ENCODE assay signal across 23 mouse cellular contexts in genomic region chr2:66436286-66436685, GRCm38 (mm10). TPM values are rescaled to one million over a fixed set of nuclear protein-coding genes. Genes with fewer than 3 reads are reported as not detected.
A peak's percentile ranks its signal among the peaks of the same experiment; 100 is the strongest.
DNase-seq lines count a peak whose midpoint lies in the region; ATAC-seq and TF ChIP-seq lines count a peak whose summit lies in the region.
"Had no signal": no experiment of that assay in that cellular context is flagged by ENCODE, and none has a peak within 500 bp of the region (broad histone marks: within the 10 kb centered on the region; RNA-seq: fewer than 3 reads in every experiment).

No protein-coding gene starts in this region.

- WGBS in hindbrain, embryonic 11.5 days, result 48% methylated on average over 3 of the region's 3 CpGs
- WGBS in hindbrain, postnatal 0 days, result 60% methylated on average over 3 of the region's 3 CpGs

- H3K27ac ChIP-seq in hindbrain, embryonic 11.5 days (ENCODE audit: low read depth, low read length), result no peak overlapping the region
- H3K27ac ChIP-seq in hindbrain, postnatal 0 days, result no peak overlapping the region
- H3K27ac ChIP-seq: embryonic facial prominence, embryonic 13.5 days; heart, embryonic 13.5 days; hindbrain, embryonic 12.5 days had no signal

- H3K9me3 ChIP-seq in hindbrain, embryonic 11.5 days (ENCODE audit: control insufficient read depth, low read length), result no peaks in the 10 kb centered on the region
- H3K9me3 ChIP-seq in hindbrain, postnatal 0 days (ENCODE audit: low read length), result no peaks in the 10 kb centered on the region
- H3K9me3 ChIP-seq: embryonic facial prominence, embryonic 13.5 days; heart, embryonic 13.5 days; hindbrain, embryonic 12.5 days had no signal

- DNase-seq in hindbrain, embryonic 11.5 days (ENCODE audit: low spot score), result peak; percentile 9
- DNase-seq in hindbrain, postnatal 0 days (ENCODE audit: low spot score), result no peak
- DNase-seq in embryo, embryonic 11 days, result peak; percentile 51
- peak; percentile 30 for DNase-seq in forelimb bud, embryonic 11.5 days (ENCODE audit: low read depth, low spot score)
- DNase-seq in lung, postnatal 36 days, result no peak
- DNase-seq in left cerebral cortex, postnatal 36 days (ENCODE audit: low spot score in 2 of 2), result no peak
- DNase-seq in gastrocnemius, postnatal 4 days (ENCODE audit: low spot score in 2 of 2), result no peak
- DNase-seq: adrenal gland, postnatal 14 days; cerebellum, adult 18-20 months; cerebellum, adult 9-11 months; gastrocnemius, postnatal 14 days; heart, postnatal 36 days; kidney, adult 11 months had no signal

- H3K9ac ChIP-seq in hindbrain, embryonic 11.5 days (ENCODE audit: low read depth, low read length), result no peak overlapping the region
- no peak overlapping the region for H3K9ac ChIP-seq in hindbrain, postnatal 0 days (replicated peaks; ENCODE audit: low read length)
- H3K9ac ChIP-seq: embryonic facial prominence, embryonic 13.5 days; heart, embryonic 13.5 days; hindbrain, embryonic 12.5 days had no signal

- H3K4me2 ChIP-seq in hindbrain, embryonic 11.5 days (replicated peaks; ENCODE audit: low read depth, low read length), result no peak overlapping the region
- H3K4me2 ChIP-seq in hindbrain, postnatal 0 days (ENCODE audit: low read depth, low read length), result no peak overlapping the region
- H3K4me2 ChIP-seq: embryonic facial prominence, embryonic 13.5 days; heart, embryonic 13.5 days; hindbrain, embryonic 12.5 days had no signal

- H3K36me3 ChIP-seq in hindbrain, embryonic 11.5 days (ENCODE audit: control insufficient read depth, insufficient read depth, low read length), result no peaks in the 10 kb centered on the region
- no peaks in the 10 kb centered on the region for H3K36me3 ChIP-seq in hindbrain, postnatal 0 days (ENCODE audit: insufficient read depth, low read length)
- H3K36me3 ChIP-seq: embryonic facial prominence, embryonic 13.5 days; heart, embryonic 13.5 days; hindbrain, embryonic 12.5 days had no signal

- intact Hi-C loops in left cerebral cortex, postnatal 36 days (cut with DNase I), result no loop called here

- H3K4me3 ChIP-seq in hindbrain, embryonic 11.5 days (ENCODE audit: low read depth, low read length), result no peak overlapping the region
- H3K4me3 ChIP-seq in hindbrain, postnatal 0 days (ENCODE audit: low read length), result no peak overlapping the region
- H3K4me3 ChIP-seq: embryonic facial prominence, embryonic 13.5 days; heart, embryonic 13.5 days; hindbrain, embryonic 12.5 days had no signal

- ATAC-seq in hindbrain, embryonic 11.5 days (ENCODE audit: low FRiP score), result no peak
- no peak for ATAC-seq in hindbrain, postnatal 0 days
- ATAC-seq: activated CD4-positive, CD25-positive, alpha-beta regulatory T cell, adult 4 months; forebrain, embryonic 14.5 days; hindbrain, embryonic 16.5 days; Patski had no signal

- TF ChIP-seq CTCF in hindbrain, postnatal 0 days (IDR thresholded peaks at IDR 0.05; ENCODE audit: low read depth), result no peak

- H3K27me3 ChIP-seq in hindbrain, embryonic 11.5 days (ENCODE audit: control insufficient read depth, insufficient read depth, low read length), result no peaks in the 10 kb centered on the region
- H3K27me3 ChIP-seq in hindbrain, postnatal 0 days (ENCODE audit: insufficient read depth, low read length), result no peaks in the 10 kb centered on the region
- H3K27me3 ChIP-seq: CH12.LX; heart, embryonic 13.5 days; hindbrain, embryonic 12.5 days had no signal

- no peaks in the 10 kb centered on the region for H3K4me1 ChIP-seq in hindbrain, embryonic 11.5 days (replicated peaks; ENCODE audit: control insufficient read depth, insufficient read depth, low read length)
- no peaks in the 10 kb centered on the region for H3K4me1 ChIP-seq in hindbrain, postnatal 0 days (ENCODE audit: insufficient read depth, low read length)

RNA-seq across cellular contexts. Expression of gene Scn1a, which starts 4.4 kb away (rescaled TPM):
- 2.3 and 2.4 TPM in 2 replicates for polyA plus RNA-seq in hindbrain, embryonic 11.5 days (2014; fragmentation: Nextera tagmentation; extraction: Ambion mirVana)
- total RNA-seq in hindbrain, postnatal 0 days (2014; rRNA removed), result 16.5 and 25.5 TPM in 2 replicates
- polyA plus RNA-seq in hindbrain, postnatal 0 days (2015; fragmentation: Nextera tagmentation; extraction: Ambion mirVana), result 29.6 and 31.7 TPM in 2 replicates
- 100 to 1,000 TPM; 110 to 120 TPM for total RNA-seq in left cerebral cortex, postnatal 36 days (2021)
- under 1 TPM in 1 of 2 experiments, not detected in 1; 0.07 TPM for total RNA-seq in gastrocnemius, postnatal 4 days (2021)
- total RNA-seq: common myeloid progenitor, adult 5-6 weeks; granulocyte monocyte progenitor cell, adult 5-6 weeks; heart, postnatal 36 days had no signal
- polyA plus RNA-seq: Patski had no signal

Comparison
In these comparisons a context has a peak if more than half of its experiments do, and no peak if none do; other contexts are left out.
1. DNase-seq: peak in hindbrain, embryonic 11.5 days (single experiment), embryo, embryonic 11 days (single experiment) and forelimb bud, embryonic 11.5 days (single experiment); none in hindbrain, postnatal 0 days (single experiment), lung, postnatal 36 days (single experiment), left cerebral cortex, postnatal 36 days (0 of 2) and gastrocnemius, postnatal 4 days (0 of 2).
2. RNA of gene Scn1a, which starts 4.4 kb away (total RNA-seq): 110 to 120 TPM in left cerebral cortex, postnatal 36 days and 16.5 to 25.5 TPM in hindbrain, postnatal 0 days; 0.07 TPM in gastrocnemius, postnatal 4 days; every median in the first group is over 10 times any median in the second.